Mouse (Mus musculus) G1E (cell line): ENCODE results near the gene Cnot3. TPM values are rescaled to one million over a fixed set of nuclear protein-coding genes. Genes with fewer than 3 reads are reported as not detected.
"Not testable (repeated sequence)": the region's sequence is repeated elsewhere in the genome, so short reads cannot be mapped to it uniquely, and the experiment has no call there.

Experiments
- ATAC-seq: 2 replicates; pipeline ENCODE4 v1.8.0; 2016; ENCODE audit warnings: mild to moderate bottlenecking; ENCODE audit not compliant: insufficient number of reproducible peaks, poor library complexity, low FRiP score, severe bottlenecking; ENCODE audit errors: extremely low read depth
- DNase-seq: peaks from one replicate; pipeline ENCODE4 v3.0.0; 2012; ENCODE audit warnings: low spot score
- H3K27me3 ChIP-seq: 2 replicates; pipeline ENCODE4 v1.6.1; 2012; ENCODE audit warnings: mild to moderate bottlenecking, low read length, inconsistent platforms; ENCODE audit not compliant: insufficient read depth
- H3K36me3 ChIP-seq: replicated peaks from 2 replicates; pipeline ENCODE3; 2012; ENCODE audit warnings: mild to moderate bottlenecking, inconsistent platforms
- H3K4me1 ChIP-seq: 2 replicates; pipeline ENCODE4 v1.6.1; 2012; ENCODE audit warnings: low read depth, low read length, inconsistent platforms, mixed read lengths; ENCODE audit not compliant: insufficient read depth
- H3K4me3 ChIP-seq: 2 replicates; pipeline ENCODE4 v1.5.1; 2012; ENCODE audit warnings: low read depth, mild to moderate bottlenecking, inconsistent platforms, low read length, moderate library complexity, mixed read lengths
- H3K9me3 ChIP-seq: replicated peaks from 2 replicates; pipeline ENCODE4 v1.6.1; 2012; ENCODE audit warnings: inconsistent platforms
- CTCF ChIP-seq: IDR thresholded peaks from 2 replicates; pipeline ENCODE4 v1.5.1; 2012; ENCODE audit warnings: low read depth, low read length, inconsistent platforms, mixed read lengths
- GATA1 ChIP-seq: IDR thresholded peaks from 2 replicates; pipeline ENCODE4 v1.6.1; 2012; ENCODE audit warnings: borderline replicate concordance, low read length, inconsistent platforms, mixed read lengths
- GATA2 ChIP-seq: IDR thresholded peaks from 2 replicates; pipeline ENCODE4 v1.6.1; 2012; ENCODE audit warnings: low read depth, low read length, inconsistent platforms, borderline replicate concordance
- POLR2AphosphoS5 ChIP-seq: IDR thresholded peaks from 2 replicates; pipeline ENCODE4 v1.6.1; 2012; ENCODE audit warnings: low read depth, low read length, inconsistent platforms; ENCODE audit not compliant: insufficient replicate concordance
- TAL1 ChIP-seq: conservative IDR thresholded peaks from 2 replicates; pipeline ENCODE4 v1.6.1; 2012; ENCODE audit warnings: low read depth, low read length, inconsistent platforms, mixed read lengths
- polyA plus RNA-seq: library from polyadenylated mRNA; stranded (reverse); fragments of >175 nt; gene quantifications from 2 replicates; pipeline ENCODE4 v1.2.3, GENCODE M21; 2012
- total RNA-seq, 2 experiments: library from RNA; stranded (forward) in 1 of 2; stranded (reverse) in 1 of 2; fragments of 200-1000 nt in 1 of 2; fragments of >200 nt in 1 of 2; fragmentation: Nextera tagmentation in 1 of 2; gene quantifications; 2 replicates each; pipeline ENCODE4 v1.2.3; 2014 to 2017

The Cnot3 gene
- total and polyA plus RNA-seq, 3 experiments = 20.7 to 506 (median 245) TPM

- H3K36me3 ChIP-seq = peaks cover 27% of the 10 kb centered on the region
- H3K4me1 ChIP-seq = peaks cover 22% of the 10 kb centered on the region
- TF ChIP-seq CTCF (no peak), POLR2AphosphoS5 (peak; percentile 78; the same call in 1 of the 2 replicates), GATA2 (no peak), GATA1 (no peak), TAL1 (no peak)
- no peak for DNase-seq
- no peak overlapping the region for H3K4me3 ChIP-seq
- H3K27me3 ChIP-seq = peaks cover 4% of the 10 kb centered on the region
- H3K9me3 ChIP-seq = no peaks in the 10 kb centered on the region
- no peak for ATAC-seq
Observed at GRCm38 (mm10) chr7:3707568-3708413, 62.7 kb downstream of the Cnot3 start.

GRCm38 (mm10) chr7:3708447-3708980 lies 63.4 kb downstream of the Cnot3 start:
- DNase-seq, H3K4me3 ChIP-seq, H3K9me3 ChIP-seq, ATAC-seq: not testable (repeated sequence)
- Histone ChIP-seq H3K27me3 (peaks cover 10% of the 10 kb centered on the region), H3K4me1 (peaks cover 19% of the 10 kb centered on the region), H3K36me3 (peaks cover 27% of the 10 kb centered on the region)

- no peak for DNase-seq
- Histone ChIP-seq H3K4me1 (peaks cover 19% of the 10 kb centered on the region), H3K9me3 (no peaks in the 10 kb centered on the region), H3K27me3 (peaks cover 15% of the 10 kb centered on the region), H3K36me3 (peaks cover 27% of the 10 kb centered on the region), H3K4me3 (no peak overlapping the region)
- TF ChIP-seq POLR2AphosphoS5 (peak; percentile 92; the same call in 1 of the 2 replicates), GATA1 (no peak)
- no peak for ATAC-seq
Observed at GRCm38 (mm10) chr7:3709000-3709399, 63.9 kb downstream of the Cnot3 start.

Other genes starting within 250 kb of the Cnot3 start
- gene Cacng6, start 221.1 kb upstream of the Cnot3 start, total RNA-seq (2014; fragmentation: Nextera tagmentation) = not detected in 2 replicates
- 0.11 TPM in 1 of 2 replicates, not detected in the other for gene Cacng6, start 221.1 kb upstream of the Cnot3 start, total RNA-seq (2017)
- not detected in 2 replicates for gene Cacng6, start 221.1 kb upstream of the Cnot3 start, polyA plus RNA-seq
- gene Tarm1, start 142.6 kb upstream of the Cnot3 start, total RNA-seq (2014; fragmentation: Nextera tagmentation) = not detected in 2 replicates
- 1.3 TPM in 2 replicates for gene Tarm1, start 142.6 kb upstream of the Cnot3 start, total RNA-seq (2017)
- not detected in 2 replicates for gene Tarm1, start 142.6 kb upstream of the Cnot3 start, polyA plus RNA-seq
- gene Oscar, start 29.1 kb upstream of the Cnot3 start, total RNA-seq (2014; fragmentation: Nextera tagmentation) = not detected in 2 replicates
- 0.05 and 0.06 TPM in 2 replicates for gene Oscar, start 29.1 kb upstream of the Cnot3 start, total RNA-seq (2017)
- gene Oscar, start 29.1 kb upstream of the Cnot3 start, polyA plus RNA-seq = not detected in 2 replicates
- gene Ndufa3, start 27.9 kb upstream of the Cnot3 start, total RNA-seq (2014; fragmentation: Nextera tagmentation) = 179 and 192 TPM in 2 replicates
- gene Ndufa3, start 27.9 kb upstream of the Cnot3 start, total RNA-seq (2017) = 234 and 290 TPM in 2 replicates
- 18.5 and 18.9 TPM in 2 replicates for gene Ndufa3, start 27.9 kb upstream of the Cnot3 start, polyA plus RNA-seq
- 22.2 and 38.2 TPM in 2 replicates for gene Tfpt, start 15.3 kb upstream of the Cnot3 start, total RNA-seq (2014; fragmentation: Nextera tagmentation)
- gene Tfpt, start 15.3 kb upstream of the Cnot3 start, total RNA-seq (2017) = 29.1 and 40.2 TPM in 2 replicates
- 44.0 and 44.2 TPM in 2 replicates for gene Tfpt, start 15.3 kb upstream of the Cnot3 start, polyA plus RNA-seq
- 34.4 and 43.3 TPM in 2 replicates for gene Prpf31, start 15.3 kb upstream of the Cnot3 start, total RNA-seq (2014; fragmentation: Nextera tagmentation)
- gene Prpf31, start 15.3 kb upstream of the Cnot3 start, total RNA-seq (2017) = 97.9 and 104 TPM in 2 replicates
- gene Prpf31, start 15.3 kb upstream of the Cnot3 start, polyA plus RNA-seq = 52.6 and 59.2 TPM in 2 replicates
- gene Leng1, start 20.6 kb downstream of the Cnot3 start, total RNA-seq (2014; fragmentation: Nextera tagmentation) = 8.2 and 9.0 TPM in 2 replicates
- 7.6 and 7.7 TPM in 2 replicates for gene Leng1, start 20.6 kb downstream of the Cnot3 start, total RNA-seq (2017)
- gene Leng1, start 20.6 kb downstream of the Cnot3 start, polyA plus RNA-seq = 10.4 and 11.0 TPM in 2 replicates
- 14.7 and 16.2 TPM in 2 replicates for gene Tmc4, start 32.3 kb downstream of the Cnot3 start, total RNA-seq (2014; fragmentation: Nextera tagmentation)
- gene Tmc4, start 32.3 kb downstream of the Cnot3 start, total RNA-seq (2017) = 4.6 and 5.5 TPM in 2 replicates
- 1.4 and 1.8 TPM in 2 replicates for gene Tmc4, start 32.3 kb downstream of the Cnot3 start, polyA plus RNA-seq
- 7.8 and 8.4 TPM in 2 replicates for gene Tsen34, start 47.6 kb downstream of the Cnot3 start, total RNA-seq (2014; fragmentation: Nextera tagmentation)
- 17.0 and 28.6 TPM in 2 replicates for gene Tsen34, start 47.6 kb downstream of the Cnot3 start, total RNA-seq (2017)
- 70.3 and 100 TPM in 2 replicates for gene Tsen34, start 47.6 kb downstream of the Cnot3 start, polyA plus RNA-seq
- 36.2 and 38.0 TPM in 2 replicates for gene Mboat7, start 48.3 kb downstream of the Cnot3 start, total RNA-seq (2014; fragmentation: Nextera tagmentation)
- 20.6 and 21.3 TPM in 2 replicates for gene Mboat7, start 48.3 kb downstream of the Cnot3 start, total RNA-seq (2017)
- gene Mboat7, start 48.3 kb downstream of the Cnot3 start, polyA plus RNA-seq = 57.0 and 67.4 TPM in 2 replicates
- gene Rps9, start 58.7 kb downstream of the Cnot3 start, total RNA-seq (2014; fragmentation: Nextera tagmentation) = 1,085 and 1,090 TPM in 2 replicates
- 2,177 and 2,187 TPM in 2 replicates for gene Rps9, start 58.7 kb downstream of the Cnot3 start, total RNA-seq (2017)
- 598 and 1,340 TPM in 2 replicates for gene Rps9, start 58.7 kb downstream of the Cnot3 start, polyA plus RNA-seq
- 0.53 and 0.63 TPM in 2 replicates for gene Pirb, start 75.1 kb downstream of the Cnot3 start, total RNA-seq (2014; fragmentation: Nextera tagmentation)
- gene Pirb, start 75.1 kb downstream of the Cnot3 start, total RNA-seq (2017) = 7.8 and 8.9 TPM in 2 replicates
- 0.12 and 0.18 TPM in 2 replicates for gene Pirb, start 75.1 kb downstream of the Cnot3 start, polyA plus RNA-seq
- 0.53 TPM in 1 of 2 replicates, not detected in the other for gene Gm15448, start 180.4 kb downstream of the Cnot3 start, total RNA-seq (2014; fragmentation: Nextera tagmentation)
- 0.87 and 1.5 TPM in 2 replicates for gene Gm15448, start 180.4 kb downstream of the Cnot3 start, total RNA-seq (2017)
- gene Gm15448, start 180.4 kb downstream of the Cnot3 start, polyA plus RNA-seq = not detected in 2 replicates
- 0.83 TPM in 1 of 2 replicates, not detected in the other for gene Pira2, start 199.8 kb downstream of the Cnot3 start, total RNA-seq (2014; fragmentation: Nextera tagmentation)
- 0.76 and 0.99 TPM in 2 replicates for gene Pira2, start 199.8 kb downstream of the Cnot3 start, total RNA-seq (2017)
- gene Pira2, start 199.8 kb downstream of the Cnot3 start, polyA plus RNA-seq = not detected in 2 replicates